ENCODE assay signal across 8 mouse cellular contexts in genomic region chr14:14702399-14703345, GRCm38 (mm10). TPM values are rescaled to one million over a fixed set of nuclear protein-coding genes. Genes with fewer than 3 reads are reported as not detected.
DNase-seq lines count a peak whose midpoint lies in the region; ATAC-seq and TF ChIP-seq lines count a peak whose summit lies in the region.

No protein-coding gene starts in this region.

- peak overlapping the region; percentile 82 for H3K4me3 ChIP-seq in G1E (ENCODE audit: low read depth, low read length)
- peak overlapping the region; percentile 96 for H3K4me3 ChIP-seq in forebrain, embryonic 16.5 days (replicated peaks; ENCODE audit: low read length)
- peak overlapping the region; percentile 87 for H3K4me3 ChIP-seq in layer of hippocampus, adult 2 months
- peak overlapping the region; percentile 83 for H3K4me3 ChIP-seq in lung, embryonic 14.5 days (ENCODE audit: low read depth, low read length)
- H3K4me3 ChIP-seq in olfactory bulb, adult 2 months (ENCODE audit: insufficient read depth, low read depth, low read length): peak overlapping the region; percentile 97
- peak overlapping the region; percentile 71 for H3K4me3 ChIP-seq in thymus, adult 2 months (ENCODE audit: control insufficient read depth, insufficient read depth, low read length)

- ATAC-seq in G1E (ENCODE audit: extremely low read depth, insufficient number of reproducible peaks, low FRiP score, poor library complexity, severe bottlenecking): peak; percentile 97
- peak; percentile 96 for ATAC-seq in forebrain, embryonic 16.5 days
- peak; percentile 96 for ATAC-seq in lung, embryonic 14.5 days (ENCODE audit: insufficient read depth)

- no peak for TF ChIP-seq CTCF in G1E (IDR thresholded peaks at IDR 0.05; ENCODE audit: low read depth, low read length)
- peak; percentile 41 for TF ChIP-seq CTCF in layer of hippocampus, adult 2 months (conservative IDR thresholded peaks at IDR 0.05)
- TF ChIP-seq CTCF in lung, embryonic 14.5 days (IDR thresholded peaks at IDR 0.05; ENCODE audit: low read depth): peak; percentile 35; the same call in 1 of the 2 replicates
- no peak for TF ChIP-seq CTCF in olfactory bulb, adult 2 months (IDR thresholded peaks at IDR 0.05; ENCODE audit: insufficient read depth, low read depth, low read length)
- 0 out of 2 replicates have a peak, but pooled peaks have one; percentile 12 for TF ChIP-seq CTCF in thymus, adult 2 months (IDR thresholded peaks at IDR 0.05; ENCODE audit: borderline replicate concordance, control insufficient read depth, extremely low read depth, insufficient read depth, low read length, poor library complexity)

- H3K27ac ChIP-seq in forebrain, embryonic 16.5 days (ENCODE audit: low read length): peak overlapping the region; percentile 98
- H3K27ac ChIP-seq in layer of hippocampus, adult 2 months: peak overlapping the region; percentile 94
- H3K27ac ChIP-seq in lung, embryonic 14.5 days (ENCODE audit: low read depth): peak overlapping the region; percentile 96
- peak overlapping the region; percentile 84 for H3K27ac ChIP-seq in olfactory bulb, adult 2 months (ENCODE audit: insufficient read depth, low read depth, low read length)
- H3K27ac ChIP-seq in thymus, adult 2 months (ENCODE audit: control insufficient read depth, insufficient read depth, low read length): no peak overlapping the region

- no peaks in the 10 kb centered on the region for H3K36me3 ChIP-seq in G1E (replicated peaks)
- no peaks in the 10 kb centered on the region for H3K36me3 ChIP-seq in forebrain, embryonic 16.5 days (ENCODE audit: control insufficient read depth, insufficient read depth)
- H3K36me3 ChIP-seq in lung, embryonic 14.5 days (ENCODE audit: insufficient read depth): no peaks in the 10 kb centered on the region
- H3K36me3 ChIP-seq in thymus, adult 2 months (ENCODE audit: control insufficient read depth, insufficient read depth, low read length): no peaks in the 10 kb centered on the region

- DNase-seq in G1E (ENCODE audit: low spot score): peak; percentile 86
- peak; percentile 86 to 91 for DNase-seq in cerebellum, adult 18-20 months
- DNase-seq in heart, postnatal 36 days: peak; percentile 90 to 92
- peak; percentile 91 to 92 for DNase-seq in layer of hippocampus, adult 2 months (ENCODE audit: low spot score in 2 of 2)
- DNase-seq in lung, embryonic 14.5 days: peak; percentile 99
- peak; percentile 90 for DNase-seq in thymus, adult 2 months

- peak overlapping the region; percentile 98 for H3K9ac ChIP-seq in forebrain, embryonic 16.5 days (replicated peaks; ENCODE audit: low read depth, low read length)
- H3K9ac ChIP-seq in lung, embryonic 14.5 days: peak overlapping the region; percentile 93

- peak; percentile 44 for TF ChIP-seq POLR2A in olfactory bulb, adult 2 months (IDR thresholded peaks at IDR 0.05; ENCODE audit: insufficient read depth, low read depth, low read length)
- TF ChIP-seq POLR2A in thymus, adult 2 months (IDR thresholded peaks at IDR 0.05; ENCODE audit: control insufficient read depth, extremely low read depth, insufficient read depth, low read length, poor library complexity): peak; percentile 83

- peaks cover 19% of the 10 kb centered on the region for H3K4me1 ChIP-seq in G1E (ENCODE audit: insufficient read depth, low read depth, low read length)
- H3K4me1 ChIP-seq in forebrain, embryonic 16.5 days (replicated peaks; ENCODE audit: control insufficient read depth, insufficient read depth, low read length): peaks cover 18% of the 10 kb centered on the region
- peaks cover 3% of the 10 kb centered on the region; the same call in 1 of the 2 replicates for H3K4me1 ChIP-seq in lung, embryonic 14.5 days (ENCODE audit: insufficient read depth)
- H3K4me1 ChIP-seq in olfactory bulb, adult 2 months (ENCODE audit: control insufficient read depth, insufficient read depth, low read length): no peaks in the 10 kb centered on the region
- H3K4me1 ChIP-seq in thymus, adult 2 months (replicated peaks; ENCODE audit: control insufficient read depth, insufficient read depth, low read length): no peaks in the 10 kb centered on the region

- peak overlapping the region; percentile 61 for H3K4me2 ChIP-seq in forebrain, embryonic 16.5 days (ENCODE audit: low read length)
- H3K4me2 ChIP-seq in lung, embryonic 14.5 days: peak overlapping the region; percentile 62

- H3K9me3 ChIP-seq in G1E (replicated peaks): no peaks in the 10 kb centered on the region
- no peaks in the 10 kb centered on the region for H3K9me3 ChIP-seq in forebrain, embryonic 16.5 days (ENCODE audit: control insufficient read depth, low read length)
- H3K9me3 ChIP-seq in lung, embryonic 14.5 days (ENCODE audit: low read depth, low read length): no peaks in the 10 kb centered on the region

- no peaks in the 10 kb centered on the region for H3K27me3 ChIP-seq in G1E (ENCODE audit: insufficient read depth, low read length)
- H3K27me3 ChIP-seq in forebrain, embryonic 16.5 days (replicated peaks; ENCODE audit: control insufficient read depth, insufficient read depth, low read length): no peaks in the 10 kb centered on the region
- no peaks in the 10 kb centered on the region for H3K27me3 ChIP-seq in lung, embryonic 14.5 days (ENCODE audit: insufficient read depth, low read length)
- H3K27me3 ChIP-seq in thymus, adult 2 months (ENCODE audit: control insufficient read depth, insufficient read depth, low read length): no peaks in the 10 kb centered on the region

- intact Hi-C loops in heart, postnatal 36 days (cut with DNase I): loop anchor here (2.0 to 10.0 kb wide), 4 partner anchors 70 to 355 kb away; partner anchors contain the start of gene Il3ra

- under 1% methylated on average over 70 of the region's 85 CpGs for WGBS in forebrain, embryonic 16.5 days
- WGBS in lung, embryonic 14.5 days: under 1% methylated on average over 45 of the region's 85 CpGs
- under 1% methylated on average over 67 of the region's 85 CpGs for WGBS in olfactory bulb, adult 2 months
- WGBS in thymus, adult 2 months: under 1% methylated on average over 56 of the region's 85 CpGs

RNA-seq across cellular contexts. Expression of gene Slc4a7, which starts 0.6 kb away (rescaled TPM):
- total RNA-seq in G1E (2014; fragmentation: Nextera tagmentation) (39.4 and 43.6 TPM in 2 replicates), G1E (2017) (24.9 and 25.5 TPM in 2 replicates)
- polyA plus RNA-seq in G1E (2012): 6.8 and 7.6 TPM in 2 replicates
- 33.3 and 38.2 TPM in 2 replicates for polyA plus RNA-seq in forebrain, embryonic 16.5 days (2015; fragmentation: Nextera tagmentation; extraction: Ambion mirVana)
- total RNA-seq in heart, postnatal 36 days (2021): 10 to 100 TPM; 13.7 to 14.0 TPM
- total RNA-seq in layer of hippocampus, adult 2 months (2021): 10 to 100 TPM; 49.5 to 49.8 TPM
- polyA plus RNA-seq in lung, embryonic 14.5 days (2014; fragmentation: Nextera tagmentation; extraction: Ambion mirVana): 16.3 and 18.0 TPM in 2 replicates
- polyA plus RNA-seq in olfactory bulb, adult 2 months (2012; ENCODE audit: insufficient read depth, insufficient read length, low replicate concordance, missing spikeins): 241 TPM in 1 of 2 replicates, not detected in the other
- polyA plus RNA-seq in thymus, adult 2 months (2012; rRNA removed): 5.5 and 6.4 TPM in 2 replicates

Comparison
In these comparisons a context has a peak if more than half of its experiments do, and no peak if none do; other contexts are left out.
1. CTCF ChIP-seq: peak in layer of hippocampus, adult 2 months (single experiment), lung, embryonic 14.5 days (single experiment) and thymus, adult 2 months (single experiment); none in G1E (single experiment) and olfactory bulb, adult 2 months (single experiment).
2. Peak in every context shown above with its lines, with median percentiles within 50 percentile points of each other: ATAC-seq, DNase-seq and H3K4me3 ChIP-seq.